Mouse (Mus musculus): ENCODE measurements around the gene Hoxa10.

GRCm38 (mm10) chr6:52272766-52273655, 32.4 kb upstream of the Hoxa10 start:
- no peak for TF ChIP-seq POLR2A (IDR thresholded peaks at IDR 0.05; ENCODE audit: insufficient read length, low read depth)
- no peak for TF ChIP-seq TCF3 (IDR thresholded peaks at IDR 0.05; ENCODE audit: insufficient read length, low read depth)
- no peak for TF ChIP-seq CEBPB (IDR thresholded peaks at IDR 0.05; ENCODE audit: insufficient read depth, poor library complexity, severe bottlenecking)
- no peak for TF ChIP-seq POLR2AphosphoS2 (IDR thresholded peaks at IDR 0.05; ENCODE audit: insufficient read length, low read depth)
- TF ChIP-seq MYOG (IDR thresholded peaks at IDR 0.05; ENCODE audit: control insufficient read depth in 1 of 3, insufficient read depth in 1 of 3, insufficient read length in 2 of 3, low read depth in 2 of 3) = no peak
- no peak for TF ChIP-seq USF1 (IDR thresholded peaks at IDR 0.05; ENCODE audit: low read depth)
- no peak for TF ChIP-seq MAX (IDR thresholded peaks at IDR 0.05; ENCODE audit: low read depth)
- no peak for TF ChIP-seq TCF12 (IDR thresholded peaks at IDR 0.05; ENCODE audit: insufficient read depth, poor library complexity, severe bottlenecking)
- no peak for TF ChIP-seq E2F4 (IDR thresholded peaks at IDR 0.05; ENCODE audit: insufficient read depth)
- TF ChIP-seq SRF (IDR thresholded peaks at IDR 0.05; ENCODE audit: control insufficient read depth, insufficient read length, low read depth) = no peak
- no peak for TF ChIP-seq MYOD1 (IDR thresholded peaks at IDR 0.05; ENCODE audit: control insufficient read depth in 1 of 3, insufficient read length in 2 of 3, low read depth in 2 of 3)
